Comparison of ENCODE assay signal across 17 mouse cellular contexts in genomic region chr5:91247444-91247843, GRCm38 (mm10).
DNase-seq lines count a peak whose midpoint lies in the region; ATAC-seq and TF ChIP-seq lines count a peak whose summit lies in the region.
"Had no signal": no experiment of that assay in that cellular context is flagged by ENCODE, and none has a peak within 500 bp of the region (broad histone marks: within the 10 kb centered on the region; RNA-seq: fewer than 3 reads in every experiment).

No protein-coding gene starts in this region.

- no peak overlapping the region for H3K27ac ChIP-seq in hindbrain, embryonic 14.5 days
- H3K27ac ChIP-seq in hindbrain, embryonic 10.5 days = no peak overlapping the region
- no peak overlapping the region for H3K27ac ChIP-seq in lung, postnatal 0 days (ENCODE audit: low read length)
- H3K27ac ChIP-seq in forebrain, postnatal 0 days (ENCODE audit: low read depth, low read length) = no peak overlapping the region
- H3K27ac ChIP-seq: embryonic facial prominence, embryonic 10.5 days; embryonic facial prominence, embryonic 12.5 days; forebrain, embryonic 13.5 days; forebrain, embryonic 15.5 days had no signal

- H3K27me3 ChIP-seq in hindbrain, embryonic 14.5 days (ENCODE audit: control insufficient read depth, insufficient read depth, low read length) = no peaks in the 10 kb centered on the region
- H3K27me3 ChIP-seq in hindbrain, embryonic 10.5 days (ENCODE audit: insufficient read depth, poor library complexity, severe bottlenecking) = no peaks in the 10 kb centered on the region
- H3K27me3 ChIP-seq in lung, postnatal 0 days (replicated peaks; ENCODE audit: insufficient read depth, low read length) = no peaks in the 10 kb centered on the region
- H3K27me3 ChIP-seq in forebrain, postnatal 0 days (ENCODE audit: insufficient read depth, low read length) = no peaks in the 10 kb centered on the region
- H3K27me3 ChIP-seq: embryonic facial prominence, embryonic 12.5 days; forebrain, embryonic 13.5 days; forebrain, embryonic 15.5 days had no signal

- H3K36me3 ChIP-seq in hindbrain, embryonic 14.5 days (replicated peaks; ENCODE audit: control insufficient read depth, insufficient read depth) = no peaks in the 10 kb centered on the region
- no peaks in the 10 kb centered on the region for H3K36me3 ChIP-seq in hindbrain, embryonic 10.5 days
- H3K36me3 ChIP-seq in lung, postnatal 0 days (ENCODE audit: insufficient read depth, low read length) = no peaks in the 10 kb centered on the region
- H3K36me3 ChIP-seq in forebrain, postnatal 0 days (ENCODE audit: insufficient read depth) = no peaks in the 10 kb centered on the region
- H3K36me3 ChIP-seq: embryonic facial prominence, embryonic 10.5 days; embryonic facial prominence, embryonic 12.5 days; forebrain, embryonic 15.5 days had no signal

- no peak overlapping the region for H3K4me2 ChIP-seq in hindbrain, embryonic 14.5 days (replicated peaks)
- no peak overlapping the region for H3K4me2 ChIP-seq in lung, postnatal 0 days (replicated peaks; ENCODE audit: low read depth, low read length)
- H3K4me2 ChIP-seq in forebrain, postnatal 0 days (ENCODE audit: low read depth) = no peak overlapping the region
- H3K4me2 ChIP-seq: embryonic facial prominence, embryonic 12.5 days; forebrain, embryonic 13.5 days; forebrain, embryonic 15.5 days had no signal

- no peak for TF ChIP-seq CTCF in lung, postnatal 0 days (IDR thresholded peaks at IDR 0.05)
- TF ChIP-seq CTCF in forebrain, postnatal 0 days (IDR thresholded peaks at IDR 0.05; ENCODE audit: low read depth) = no peak

- no peak overlapping the region for H3K4me3 ChIP-seq in hindbrain, embryonic 14.5 days (replicated peaks; ENCODE audit: low read length)
- no peak overlapping the region for H3K4me3 ChIP-seq in hindbrain, embryonic 10.5 days
- H3K4me3 ChIP-seq in lung, postnatal 0 days (ENCODE audit: low read depth, low read length) = no peak overlapping the region
- no peak overlapping the region for H3K4me3 ChIP-seq in forebrain, postnatal 0 days (ENCODE audit: low read depth, low read length)
- H3K4me3 ChIP-seq: embryonic facial prominence, embryonic 10.5 days; embryonic facial prominence, embryonic 12.5 days; forebrain, embryonic 13.5 days; forebrain, embryonic 15.5 days had no signal

- no peak for ATAC-seq in hindbrain, embryonic 14.5 days (ENCODE audit: low FRiP score)
- peak; percentile 62; the same call in 1 of the 2 replicates for ATAC-seq in lung, postnatal 0 days
- no peak for ATAC-seq in forebrain, postnatal 0 days
- ATAC-seq: forebrain, embryonic 13.5 days; forebrain, embryonic 15.5 days had no signal

- no peaks in the 10 kb centered on the region for H3K4me1 ChIP-seq in hindbrain, embryonic 14.5 days (replicated peaks; ENCODE audit: control insufficient read depth, insufficient read depth, low read length)
- no peaks in the 10 kb centered on the region for H3K4me1 ChIP-seq in hindbrain, embryonic 10.5 days (replicated peaks)
- H3K4me1 ChIP-seq in lung, postnatal 0 days (ENCODE audit: insufficient read depth, low read depth, low read length) = no peaks in the 10 kb centered on the region
- H3K4me1 ChIP-seq in forebrain, postnatal 0 days (ENCODE audit: insufficient read depth) = no peaks in the 10 kb centered on the region
- H3K4me1 ChIP-seq: embryonic facial prominence, embryonic 10.5 days; embryonic facial prominence, embryonic 12.5 days; forebrain, embryonic 13.5 days; forebrain, embryonic 15.5 days had no signal

- no peak for TF ChIP-seq EP300 in lung, postnatal 0 days (IDR thresholded peaks at IDR 0.05)

- H3K9me3 ChIP-seq in hindbrain, embryonic 14.5 days (ENCODE audit: control insufficient read depth, low read length) = no peaks in the 10 kb centered on the region
- H3K9me3 ChIP-seq in hindbrain, embryonic 10.5 days = no peaks in the 10 kb centered on the region
- H3K9me3 ChIP-seq in lung, postnatal 0 days (ENCODE audit: low read length) = no peaks in the 10 kb centered on the region
- H3K9me3 ChIP-seq in forebrain, postnatal 0 days (ENCODE audit: low read length) = no peaks in the 10 kb centered on the region
- H3K9me3 ChIP-seq: embryonic facial prominence, embryonic 10.5 days; embryonic facial prominence, embryonic 12.5 days; forebrain, embryonic 13.5 days; forebrain, embryonic 15.5 days had no signal

- H3K9ac ChIP-seq in hindbrain, embryonic 14.5 days = no peak overlapping the region
- no peak overlapping the region for H3K9ac ChIP-seq in lung, postnatal 0 days (replicated peaks; ENCODE audit: low read depth)
- no peak overlapping the region for H3K9ac ChIP-seq in forebrain, postnatal 0 days
- H3K9ac ChIP-seq: embryonic facial prominence, embryonic 12.5 days; forebrain, embryonic 13.5 days; forebrain, embryonic 15.5 days had no signal

- WGBS in hindbrain, embryonic 14.5 days = 90% methylated on average over 5 of the region's 5 CpGs
- 94% methylated on average over 5 of the region's 5 CpGs for WGBS in hindbrain, embryonic 10.5 days
- WGBS in lung, postnatal 0 days = 47% methylated on average over 5 of the region's 5 CpGs
- 92% methylated on average over 5 of the region's 5 CpGs for WGBS in forebrain, postnatal 0 days

- DNase-seq in hindbrain, embryonic 14.5 days (ENCODE audit: low spot score) = peak; percentile 23
- DNase-seq in hindbrain, embryonic 10.5 days (ENCODE audit: low spot score) = no peak
- peak; percentile 58 for DNase-seq in lung, postnatal 0 days (ENCODE audit: low spot score)
- no peak for DNase-seq in lung, postnatal 4 days
- DNase-seq in forebrain, postnatal 0 days = no peak
- DNase-seq: adrenal gland, adult 2 months; adrenal gland, postnatal 10 days; adrenal gland, postnatal 25 days; cerebellum, adult 11-12 months; cerebellum, adult 2 months; cerebellum, adult 9-10 months; cerebellum, postnatal 10 days; cerebellum, postnatal 25 days had no signal

Comparison
In these comparisons a context has a peak if more than half of its experiments do, and no peak if none do; other contexts are left out.
1. DNase-seq: peak in hindbrain, embryonic 14.5 days (single experiment) and lung, postnatal 0 days (single experiment); none in hindbrain, embryonic 10.5 days (single experiment), lung, postnatal 4 days (0 of 2) and forebrain, postnatal 0 days (single experiment).